Mouse (Mus musculus): ENCODE measurements around the gene Pigs.

Gene Pigs

GRCm38 (mm10) chr11:78327634-78328511, at the start of gene Pigs:
TSS of gene Pigs (plus strand) at chr11:78328415.
- peak; percentile 96 for DNase-seq (ENCODE audit: low spot score)

- no peak for DNase-seq (ENCODE audit: low spot score)
Measured at GRCm38 (mm10) chr11:78278853-78279252, 49.4 kb upstream of the Pigs start.

DNA sequence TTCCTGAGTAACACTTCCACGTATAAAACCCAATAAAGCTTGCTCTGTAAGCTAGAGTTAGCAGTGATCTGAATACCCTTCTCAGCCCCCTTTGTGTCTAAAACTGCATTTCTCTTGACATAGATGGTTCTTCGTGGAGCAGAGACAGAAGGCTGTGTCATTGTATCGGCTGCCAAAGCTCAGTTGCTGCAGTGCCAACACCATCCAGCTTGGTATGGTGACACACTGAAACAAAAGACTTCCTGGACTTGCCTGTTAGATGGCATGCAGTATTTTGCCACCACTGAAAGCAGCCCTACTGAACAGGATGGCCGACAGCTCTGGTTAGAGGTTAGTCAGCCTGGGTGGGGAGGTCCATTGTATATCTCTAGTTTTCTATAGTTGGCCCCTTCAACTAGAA, 48.6 kb upstream of the Pigs start:
- no peak for DNase-seq (ENCODE audit: low spot score)

- no peak for DNase-seq (ENCODE audit: low spot score)
Measured at GRCm38 (mm10) chr11:78289146-78289763, 39.0 kb upstream of the Pigs start.

GRCm38 (mm10) chr11:78290654-78291053, 37.6 kb upstream of the Pigs start, which contains the start of gene BC030499:
TSS of gene BC030499 (plus strand) at chr11:78290841.
- DNase-seq (ENCODE audit: low spot score) = no peak

DNA sequence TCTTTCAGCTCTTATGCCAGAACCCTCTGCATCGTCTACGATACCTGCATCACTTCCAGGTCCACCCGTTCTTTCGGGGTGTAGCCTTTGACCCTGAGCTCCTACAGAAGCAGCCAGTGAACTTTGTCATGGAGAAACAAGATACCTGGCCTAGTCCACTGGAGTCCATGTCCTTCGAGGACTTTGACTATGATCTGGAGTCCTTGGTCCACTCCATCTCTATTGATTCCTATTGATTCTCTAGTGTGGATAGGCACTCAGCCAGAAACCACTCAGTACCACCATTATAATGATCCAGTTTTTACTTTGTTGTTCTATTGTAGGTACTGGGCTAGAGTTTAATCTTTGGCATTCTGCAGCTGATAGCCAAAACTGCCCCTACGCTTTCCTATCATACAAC, 33.6 kb upstream of the Pigs start:
- no peak for DNase-seq (ENCODE audit: low spot score)

DNA sequence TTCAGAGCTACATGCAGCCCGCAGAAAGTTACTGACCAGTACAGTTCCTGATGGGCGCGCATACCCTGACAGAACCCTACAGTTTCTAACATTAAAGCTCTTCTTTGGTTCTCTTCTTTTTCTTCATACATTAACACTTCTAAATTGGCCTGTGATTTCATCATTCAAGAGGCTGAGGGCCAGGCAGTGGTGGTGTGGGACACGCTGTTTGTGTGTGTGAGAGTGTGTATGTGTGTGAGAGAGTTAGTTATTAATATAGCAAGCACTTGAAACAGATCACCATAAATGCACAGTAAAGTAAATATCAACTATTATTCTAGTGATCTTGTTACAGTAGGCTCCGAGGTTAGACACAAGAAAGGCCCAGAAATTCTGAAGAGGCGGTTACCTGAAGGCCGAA, 27.3 kb upstream of the Pigs start:
- no peak for DNase-seq (ENCODE audit: low spot score)

GRCm38 (mm10) chr11:78301357-78302084, 26.7 kb upstream of the Pigs start, which contains the start of gene Spag5:
TSS of gene Spag5 (plus strand) at chr11:78301529.
- DNase-seq (ENCODE audit: low spot score) = peak; percentile 85

GRCm38 (mm10) chr11:78305272-78305671, 22.9 kb upstream of the Pigs start:
- DNase-seq (ENCODE audit: low spot score) = no peak

- DNase-seq (ENCODE audit: low spot score) = no peak
Measured at GRCm38 (mm10) chr11:78310861-78311511, 17.2 kb upstream of the Pigs start.

- peak; percentile 28 for DNase-seq (ENCODE audit: low spot score)
Measured at GRCm38 (mm10) chr11:78313662-78314061, 14.6 kb upstream of the Pigs start.

DNA sequence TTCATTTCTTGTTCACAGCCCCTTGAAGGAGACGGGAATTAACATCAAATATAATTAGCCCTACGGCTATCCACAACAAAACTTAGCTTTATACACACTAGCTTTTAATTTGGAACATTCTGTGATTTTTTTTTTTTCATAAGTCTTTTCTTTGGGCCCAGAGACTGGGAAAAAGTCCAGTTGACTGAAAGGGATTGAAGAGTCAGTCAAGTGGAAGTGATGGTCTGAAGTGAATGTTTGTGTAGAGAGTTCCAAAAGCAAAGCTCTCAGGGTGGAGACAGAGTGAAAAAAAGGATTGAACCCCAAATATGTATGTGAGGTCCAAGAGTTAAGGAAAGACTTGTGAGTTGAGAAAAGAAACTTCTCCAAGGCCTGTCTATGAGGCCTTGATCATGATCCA, 9.8 kb upstream of the Pigs start:
- DNase-seq (ENCODE audit: low spot score) = no peak

- DNase-seq (ENCODE audit: low spot score) = no peak
Measured at GRCm38 (mm10) chr11:78322076-78322831, 6.0 kb upstream of the Pigs start.

GRCm38 (mm10) chr11:78322860-78323259, 5.4 kb upstream of the Pigs start, which contains the start of gene Aldoc:
TSS of gene Aldoc (plus strand) at chr11:78322968.
- no peak for DNase-seq (ENCODE audit: low spot score)

DNA sequence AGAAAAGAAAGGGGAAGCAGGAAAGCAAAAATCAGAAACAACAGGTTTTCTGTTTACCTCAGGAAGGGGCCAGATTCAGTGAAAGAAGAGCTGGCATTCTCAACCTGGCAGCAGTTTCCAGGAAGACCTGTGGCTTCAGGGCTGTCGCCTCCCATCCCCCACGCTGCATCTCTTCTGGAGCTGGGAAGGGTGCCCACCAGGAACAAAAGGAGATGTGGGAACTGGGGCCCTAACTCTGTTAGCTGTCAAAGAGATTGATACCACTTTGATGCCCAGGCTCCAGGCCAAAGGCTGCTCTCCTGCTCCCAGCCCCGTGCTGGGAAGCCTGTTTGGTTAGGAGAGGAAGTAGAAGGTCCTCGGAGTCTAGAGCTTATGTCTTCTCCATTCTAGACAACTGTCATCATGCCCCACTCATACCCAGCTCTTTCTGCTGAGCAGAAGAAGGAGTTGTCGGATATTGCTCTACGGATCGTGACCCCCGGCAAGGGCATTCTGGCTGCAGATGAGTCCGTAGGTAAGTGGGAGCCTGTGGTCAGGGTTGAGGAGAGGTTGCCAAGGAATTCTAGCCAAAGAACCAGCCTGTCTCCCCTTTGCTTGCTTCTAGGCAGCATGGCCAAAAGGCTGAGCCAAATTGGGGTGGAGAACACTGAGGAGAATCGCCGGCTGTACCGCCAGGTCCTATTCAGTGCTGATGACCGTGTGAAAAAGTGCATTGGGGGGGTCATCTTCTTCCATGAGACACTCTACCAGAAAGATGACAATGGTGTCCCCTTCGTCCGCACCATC, 4.0 kb upstream of the Pigs start:
- no peak for DNase-seq (ENCODE audit: low spot score)

DNA sequence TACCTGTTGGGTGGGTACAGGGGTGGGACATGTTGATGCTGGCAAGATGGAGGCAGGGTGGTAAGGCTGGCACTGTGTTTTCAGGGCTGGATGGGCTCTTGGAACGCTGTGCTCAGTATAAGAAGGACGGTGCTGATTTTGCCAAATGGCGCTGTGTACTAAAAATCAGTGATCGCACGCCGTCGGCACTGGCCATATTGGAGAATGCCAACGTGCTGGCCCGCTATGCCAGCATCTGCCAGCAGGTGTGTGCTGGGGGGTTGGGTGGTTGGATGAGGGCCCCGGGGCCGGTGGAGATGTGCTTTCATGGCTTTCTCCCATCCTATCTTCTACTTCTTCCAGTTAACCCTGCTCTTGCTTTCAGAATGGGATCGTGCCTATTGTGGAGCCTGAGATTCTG, 3.2 kb upstream of the Pigs start:
- no peak for DNase-seq (ENCODE audit: low spot score)

GRCm38 (mm10) chr11:78327215-78327614, 1.0 kb upstream of the Pigs start:
- DNase-seq (ENCODE audit: low spot score) = no peak

- no peak for DNase-seq (ENCODE audit: low spot score)
Measured at GRCm38 (mm10) chr11:78328512-78329056, 369 bp downstream of the Pigs start.

DNA sequence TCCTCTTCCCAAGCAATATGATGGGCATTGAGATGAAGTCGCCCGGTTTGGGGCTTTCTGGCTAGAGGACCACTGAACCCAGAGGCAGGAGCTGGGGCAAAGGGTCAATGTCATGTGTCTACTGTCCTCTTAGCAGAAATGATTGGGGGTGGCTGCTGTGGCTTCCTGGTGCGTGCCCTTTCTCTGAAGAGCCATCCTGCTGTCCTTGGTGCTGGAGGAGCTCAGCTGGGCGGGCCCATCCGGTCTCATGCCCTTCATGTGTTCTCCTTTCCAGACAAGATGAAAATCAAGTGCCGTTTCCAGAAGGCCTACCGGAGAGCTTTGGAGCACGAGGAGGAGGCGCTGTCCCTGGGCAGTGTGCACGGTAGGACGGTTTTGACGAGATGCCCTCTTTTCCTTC, 4.5 kb downstream of the Pigs start:
- DNase-seq (ENCODE audit: low spot score) = no peak

DNA sequence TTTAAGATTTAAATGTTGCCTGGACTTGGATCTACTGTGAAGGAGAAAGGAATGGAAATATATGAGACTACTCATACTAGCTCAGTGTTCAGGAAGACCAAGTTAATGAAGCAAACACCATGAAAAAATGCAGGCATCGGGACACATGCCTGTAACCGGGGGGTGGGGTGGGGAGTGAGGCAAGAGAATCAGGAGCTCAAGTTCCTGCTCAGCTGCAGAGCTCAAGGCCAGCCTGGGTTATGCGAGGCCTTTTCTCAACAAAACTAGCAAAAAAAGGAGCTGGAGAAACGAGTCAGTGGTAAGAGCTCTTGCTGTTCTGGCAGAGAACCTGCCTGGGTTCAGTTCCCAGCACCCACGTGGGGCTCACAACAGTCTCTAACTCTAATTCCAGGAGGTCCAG, 5.8 kb downstream of the Pigs start:
- no peak for DNase-seq (ENCODE audit: low spot score)

Data from adipocyte (in vitro differentiated cells).